Mouse (Mus musculus) kidney, postnatal 14 days (tissue): ENCODE results near the gene Vcp.

Experiments
- DNase-seq: peaks from one replicate; pipeline ENCODE4 v3.0.0; 2022; ENCODE audit warnings: mixed read lengths

The Vcp gene

GRCm38 (mm10) chr4:42943341-42943740, 57.0 kb downstream of the Vcp start:
- no peak for DNase-seq

GRCm38 (mm10) chr4:42941396-42941795, 58.9 kb downstream of the Vcp start:
- no peak for DNase-seq

GRCm38 (mm10) chr4:42933630-42934029, 66.7 kb downstream of the Vcp start:
- peak; percentile 73 for DNase-seq

GRCm38 (mm10) chr4:42932229-42932969, 67.9 kb downstream of the Vcp start:
- DNase-seq: peak; percentile 28
